Mouse (Mus musculus) forebrain, embryonic 12.5 days (tissue): ENCODE measurements around the gene Vapb. TPM values are rescaled to one million over a fixed set of nuclear protein-coding genes. Genes with fewer than 3 reads are reported as not detected.

Experiments used
- ATAC-seq: fragments of 200-750 bp; cut with Nextera tagmentation; 2 replicates; pipeline ENCODE4 v1.8.0; 2017; ENCODE audit warnings: moderate TSS enrichment; ENCODE audit not compliant: low FRiP score
- H3K27ac ChIP-seq: fragments of 300-500 bp; sonication (generic); 2 replicates; pipeline ENCODE4 v1.5.1; 2016; ENCODE audit warnings: mild to moderate bottlenecking
- H3K27me3 ChIP-seq: fragments of 300-500 bp; sonication (generic); 2 replicates; pipeline ENCODE4 v1.6.1; 2016; ENCODE audit warnings: mild to moderate bottlenecking
- H3K36me3 ChIP-seq: fragments of 300-500 bp; sonication (generic); replicated peaks from 2 replicates; pipeline ENCODE4 v1.6.1; 2016; ENCODE audit warnings: mild to moderate bottlenecking
- H3K4me1 ChIP-seq: fragments of 300-500 bp; sonication (generic); 2 replicates; pipeline ENCODE4 v1.6.1; 2016
- H3K4me2 ChIP-seq: fragments of 300-500 bp; sonication (generic); 2 replicates; pipeline ENCODE4 v1.6.1; 2016; ENCODE audit warnings: mild to moderate bottlenecking, moderate library complexity
- H3K4me3 ChIP-seq: fragments of 300-500 bp; sonication (generic); replicated peaks from 2 replicates; pipeline ENCODE4 v1.5.1; 2016; ENCODE audit warnings: mild to moderate bottlenecking
- H3K9ac ChIP-seq: fragments of 300-500 bp; sonication (generic); 2 replicates; pipeline ENCODE4 v1.6.1; 2016; ENCODE audit warnings: mild to moderate bottlenecking
- H3K9me3 ChIP-seq: fragments of 300-500 bp; sonication (generic); 2 replicates; pipeline ENCODE4 v1.6.1; 2016
- WGBS: fragments of 180-500 bp; shearing (Covaris S2); methylation state at CpG from one replicate; pipeline ENCODE4 v1.1.7; 2016; 5-methylcytosine and 5-hydroxymethylcytosine counted together
- microRNA-seq: library from miRNA; unstranded; fragments of <30 nt; microRNA quantifications from one replicate; pipeline ENCODE4, GENCODE M21; 2017
- polyA plus RNA-seq: library from polyadenylated mRNA; unstranded; fragments of >200 nt; fragmentation: Nextera tagmentation; extraction: Ambion mirVana; gene quantifications from 2 replicates; pipeline ENCODE4 v1.2.1, GENCODE M21; 2016

Gene Vapb
- polyA plus RNA-seq, 1 experiment from 2014 or later, result 11.0 TPM

DNA sequence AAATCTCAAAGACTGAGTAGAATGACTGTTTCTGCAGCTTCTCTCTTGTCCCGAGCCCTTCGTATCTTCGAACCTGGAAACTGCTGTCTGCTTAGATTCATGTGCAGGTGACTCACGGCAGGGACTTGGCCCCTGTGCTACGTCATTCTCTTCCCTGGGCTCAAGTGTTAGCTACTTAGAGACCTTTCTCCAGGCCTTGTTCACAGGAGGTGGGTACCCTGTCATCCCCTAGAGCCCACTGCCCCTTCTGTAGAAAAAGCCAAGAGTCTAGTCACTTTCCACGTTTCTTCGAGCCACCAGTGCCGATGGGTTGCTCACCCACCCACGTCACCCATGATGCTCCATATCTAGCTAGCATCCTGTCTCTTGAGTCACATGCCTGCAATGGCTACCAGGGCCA, 89.9 kb downstream of the Vapb start:
- H3K9ac ChIP-seq, result no peak overlapping the region
- H3K4me1 ChIP-seq, result peaks cover 6% of the 10 kb centered on the region; the same call in 1 of the 2 replicates
- 92% methylated on average over 9 of the region's 9 CpGs for WGBS
- no peak overlapping the region for H3K4me2 ChIP-seq
- ATAC-seq, result no peak
- no peaks in the 10 kb centered on the region for H3K27me3 ChIP-seq
- no peaks in the 10 kb centered on the region; the same call in 1 of the 2 replicates for H3K9me3 ChIP-seq
- H3K27ac ChIP-seq, result no peak overlapping the region
- H3K4me3 ChIP-seq, result no peak overlapping the region
- H3K36me3 ChIP-seq, result no peaks in the 10 kb centered on the region

- no peaks in the 10 kb centered on the region for H3K9me3 ChIP-seq
- ATAC-seq, result peak; percentile 33; the same call in 1 of the 2 replicates
- H3K27me3 ChIP-seq, result no peaks in the 10 kb centered on the region
- H3K4me3 ChIP-seq, result no peak overlapping the region
- no peaks in the 10 kb centered on the region for H3K36me3 ChIP-seq
- no peak overlapping the region for H3K9ac ChIP-seq
- H3K27ac ChIP-seq, result no peak overlapping the region
- WGBS, result 43% methylated on average over 6 of the region's 6 CpGs
- H3K4me2 ChIP-seq, result no peak overlapping the region
- H3K4me1 ChIP-seq, result peaks cover 6% of the 10 kb centered on the region; the same call in 1 of the 2 replicates
Observed at GRCm38 (mm10) chr2:173828134-173828533, 90.8 kb downstream of the Vapb start.

- Histone ChIP-seq H3K9me3 (no peaks in the 10 kb centered on the region), H3K27ac (no peak overlapping the region), H3K4me2 (no peak overlapping the region), H3K36me3 (no peaks in the 10 kb centered on the region), H3K9ac (no peak overlapping the region), H3K4me3 (no peak overlapping the region), H3K27me3 (no peaks in the 10 kb centered on the region), H3K4me1 (no peaks in the 10 kb centered on the region)
- ATAC-seq, result no peak
- WGBS, result 55% methylated on average over 7 of the region's 7 CpGs
Observed at GRCm38 (mm10) chr2:173832828-173833492, 95.6 kb downstream of the Vapb start.

Small RNA genes within 50 kb of the gene (microRNA-seq; reads per million reads assigned to microRNA genes)
- not detected for gene Mir6340

Other genes starting within 250 kb of the Vapb start
- not detected in 2 replicates for gene 1700021F07Rik, start 214.9 kb upstream of the Vapb start, polyA plus RNA-seq
- gene Ankrd60, start 159.1 kb upstream of the Vapb start, polyA plus RNA-seq, result not detected in 2 replicates
- gene Rab22a, start 77.8 kb upstream of the Vapb start, polyA plus RNA-seq, result 43.1 and 47.7 TPM in 2 replicates
- gene 1700010B08Rik, start 18.1 kb upstream of the Vapb start, polyA plus RNA-seq, result not detected in 2 replicates